Comparison of ENCODE assay signal across 15 mouse cellular contexts in the genomic region with DNA sequence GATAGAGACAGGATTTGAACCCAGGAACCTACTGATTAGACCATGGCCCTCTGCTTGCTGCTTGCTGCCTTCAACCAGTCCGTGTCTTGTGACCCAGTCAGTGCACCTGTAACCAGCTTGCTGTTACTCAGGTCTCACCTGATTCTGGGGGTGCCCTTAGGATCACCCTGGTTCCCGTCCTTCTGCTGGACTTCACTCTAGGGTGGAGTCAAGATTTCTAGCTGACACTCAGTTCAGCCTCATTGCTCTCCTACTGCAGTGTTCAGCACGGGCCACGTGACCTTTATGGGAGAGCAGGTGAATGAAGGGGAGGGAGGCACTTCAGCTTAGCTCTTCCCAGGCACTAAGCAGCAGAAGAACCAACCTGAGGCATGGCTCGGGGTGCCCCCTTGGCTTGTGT. TPM values are rescaled to one million over a fixed set of nuclear protein-coding genes. Genes with fewer than 3 reads are reported as not detected.
"Had no signal": no experiment of that assay in that cellular context is flagged by ENCODE, and none has a peak within 500 bp of the region (broad histone marks: within the 10 kb centered on the region; RNA-seq: fewer than 3 reads in every experiment).

No protein-coding gene starts in this region.

- H3K4me2 ChIP-seq: liver, embryonic 12.5 days; lung, embryonic 14.5 days; neural tube, embryonic 15.5 days; stomach, embryonic 15.5 days had no signal

- H3K27ac ChIP-seq: hindbrain, postnatal 0 days; layer of hippocampus, adult 2 months; limb, embryonic 10.5 days; liver, embryonic 12.5 days; midbrain, embryonic 10.5 days; neural tube, embryonic 15.5 days; stomach, embryonic 15.5 days had no signal

- H3K27me3 ChIP-seq: liver, embryonic 12.5 days; neural tube, embryonic 15.5 days; stomach, embryonic 15.5 days had no signal

- H3K4me3 ChIP-seq: layer of hippocampus, adult 2 months; limb, embryonic 10.5 days; liver, embryonic 12.5 days; midbrain, embryonic 10.5 days; myocyte; neural tube, embryonic 15.5 days; stomach, embryonic 15.5 days had no signal

- DNase-seq: lung, embryonic 14.5 days; lung, postnatal 10 days; lung, postnatal 4 days; midbrain, embryonic 14.5 days; thymus, postnatal 36 days had no signal

- ATAC-seq: hindbrain, postnatal 0 days; liver, embryonic 12.5 days had no signal

- H3K9me3 ChIP-seq: limb, embryonic 10.5 days; liver, embryonic 12.5 days; midbrain, embryonic 10.5 days; neural tube, embryonic 15.5 days; stomach, embryonic 15.5 days had no signal

- H3K4me1 ChIP-seq: limb, embryonic 10.5 days; liver, embryonic 12.5 days; stomach, embryonic 15.5 days had no signal

- H3K9ac ChIP-seq: liver, embryonic 12.5 days; lung, embryonic 14.5 days; neural tube, embryonic 15.5 days; stomach, embryonic 15.5 days had no signal

- H3K36me3 ChIP-seq: limb, embryonic 10.5 days; liver, embryonic 12.5 days; midbrain, embryonic 10.5 days; neural tube, embryonic 15.5 days; stomach, embryonic 15.5 days had no signal

RNA-seq across cellular contexts. Expression of gene Vwa5b1, which starts 7.4 kb away (rescaled TPM):
- polyA plus RNA-seq: liver, embryonic 12.5 days; liver, embryonic 16.5 days; myocyte; thymus, postnatal 0 days had no signal
